Mouse (Mus musculus): ENCODE measurements around the gene Tspear.
A peak's percentile ranks its signal among the peaks of the same experiment; 100 is the strongest.

The Tspear gene

DNA sequence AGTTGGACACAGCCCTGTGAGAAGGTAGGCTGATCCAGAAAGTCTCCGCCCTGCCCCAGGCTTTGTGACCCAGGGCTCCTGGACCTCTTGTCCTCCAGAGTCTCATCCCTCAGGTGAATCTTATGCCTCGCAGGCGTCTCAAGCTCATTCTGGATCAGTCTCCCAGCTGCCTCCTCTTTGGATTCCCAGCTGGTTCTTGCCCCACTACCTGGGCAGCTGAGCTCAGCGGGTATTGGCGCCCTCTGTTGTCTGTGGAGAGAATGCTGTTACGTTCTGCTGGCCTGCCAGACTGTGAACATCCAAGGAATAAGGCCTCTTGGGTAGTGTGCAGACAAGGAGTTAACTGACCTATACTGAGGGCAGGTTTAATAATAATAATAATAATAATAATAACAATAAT is 192.6 kb downstream of the Tspear start:
- peak; percentile 40 for DNase-seq (ENCODE audit: low spot score)

DNA sequence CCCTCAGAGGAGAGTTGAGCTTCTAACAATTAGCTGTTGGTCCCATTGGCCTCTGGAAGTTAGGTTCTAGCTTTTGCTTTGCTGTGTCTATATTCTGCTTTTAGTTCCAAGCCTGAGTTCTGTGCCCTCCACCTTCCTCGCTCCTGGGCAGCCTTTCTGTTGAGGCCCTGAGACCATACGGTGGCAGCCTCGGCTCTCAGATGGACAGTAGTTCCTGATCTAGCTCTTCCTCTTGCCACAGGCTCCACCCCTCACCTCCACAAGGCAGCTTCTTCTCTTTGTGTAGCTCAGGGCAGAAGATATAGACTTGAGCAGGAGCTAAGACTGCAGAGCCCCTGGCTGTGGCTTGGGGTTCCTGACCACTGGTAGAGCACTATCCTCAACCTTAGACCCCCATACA is 193.9 kb downstream of the Tspear start:
- no peak for DNase-seq (ENCODE audit: low spot score)

GRCm38 (mm10) chr10:77882553-77882952 is 196.2 kb downstream of the Tspear start:
- DNase-seq (ENCODE audit: low spot score), result no peak

DNA sequence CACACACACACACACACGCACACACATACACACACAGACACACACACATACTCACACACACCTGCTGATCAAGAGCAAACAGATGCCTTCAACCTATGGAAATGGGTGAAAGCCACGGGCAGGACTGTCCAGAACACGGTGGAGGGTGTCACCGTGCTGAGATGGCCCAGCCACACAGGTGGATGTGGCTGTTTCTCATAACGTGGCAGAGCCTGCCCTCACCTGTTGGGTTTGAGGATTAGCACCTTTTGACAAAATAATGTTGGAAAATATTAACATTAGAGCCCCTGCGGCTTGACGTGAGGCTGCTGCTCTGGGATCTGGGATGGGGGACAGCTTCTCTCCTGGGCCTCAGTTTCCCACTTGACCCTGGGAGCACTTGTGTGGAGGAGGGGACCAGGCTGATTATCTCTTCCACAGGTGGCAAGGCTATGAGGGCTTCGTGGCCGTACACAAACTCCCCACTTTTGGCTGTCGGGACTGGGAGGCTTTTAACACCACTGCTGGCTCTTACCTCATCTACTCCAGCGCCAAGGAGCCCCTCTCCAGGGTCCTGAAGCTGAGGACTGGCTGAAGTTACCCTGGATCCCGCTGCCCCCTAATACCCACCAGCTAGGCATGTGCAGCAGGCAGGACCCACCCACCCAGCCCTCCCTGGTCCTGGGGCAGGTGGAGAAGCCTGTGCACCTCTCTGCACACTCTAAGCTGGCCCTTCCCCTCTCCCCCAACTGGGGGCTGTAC is 199.8 kb downstream of the Tspear start:
- no peak for DNase-seq (ENCODE audit: low spot score)

DNA sequence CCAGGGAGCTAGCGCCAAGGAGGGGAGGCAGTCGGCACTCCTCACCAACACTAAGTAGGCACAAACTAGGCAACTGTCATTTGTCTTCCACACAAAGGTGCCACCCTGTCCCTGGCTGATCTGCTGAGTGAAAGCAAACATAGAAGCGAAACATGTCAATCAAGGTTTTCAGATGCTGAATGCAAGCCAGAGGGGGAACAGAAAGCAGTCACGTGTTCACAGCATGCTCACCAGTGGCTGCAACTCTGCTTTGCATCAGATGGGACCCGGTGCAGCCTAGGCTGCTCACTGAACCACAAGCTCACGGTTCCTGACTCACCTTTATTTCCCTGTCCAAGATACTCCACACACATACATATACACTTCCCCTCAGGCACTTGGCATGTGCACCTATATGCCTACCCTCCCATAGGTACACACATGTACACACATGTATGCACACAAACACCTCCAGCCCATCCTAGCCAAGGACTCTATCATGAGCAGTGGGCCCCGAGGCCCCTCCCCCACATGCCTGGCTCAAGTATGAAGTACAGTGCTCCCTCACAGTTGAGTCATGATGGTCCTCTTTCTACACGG is 204.7 kb downstream of the Tspear start:
- DNase-seq (ENCODE audit: low spot score), result no peak

- peak; percentile 3 for DNase-seq (ENCODE audit: low spot score)
Observed at GRCm38 (mm10) chr10:77895562-77895961, 209.2 kb downstream of the Tspear start.

DNA sequence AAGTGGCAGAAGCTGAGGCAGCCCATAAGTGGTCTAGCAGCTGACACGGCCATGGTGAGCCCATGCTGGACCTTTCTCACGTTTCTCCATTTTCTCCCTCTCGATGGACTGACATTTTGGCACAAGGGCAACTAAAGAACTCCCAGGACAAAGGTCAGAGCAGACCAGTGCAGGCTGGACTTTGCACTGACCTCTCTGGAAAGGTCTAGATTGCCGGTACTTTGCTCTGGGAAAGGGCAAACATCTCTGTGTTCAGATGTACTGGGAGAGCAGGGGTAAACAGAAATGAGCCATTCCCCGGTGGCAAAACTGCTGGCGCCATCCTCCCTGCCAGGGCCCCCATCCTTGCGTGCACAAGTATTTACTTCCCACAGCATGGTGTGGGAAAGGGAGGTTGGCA is 213.8 kb downstream of the Tspear start:
- no peak for DNase-seq (ENCODE audit: low spot score)

DNA sequence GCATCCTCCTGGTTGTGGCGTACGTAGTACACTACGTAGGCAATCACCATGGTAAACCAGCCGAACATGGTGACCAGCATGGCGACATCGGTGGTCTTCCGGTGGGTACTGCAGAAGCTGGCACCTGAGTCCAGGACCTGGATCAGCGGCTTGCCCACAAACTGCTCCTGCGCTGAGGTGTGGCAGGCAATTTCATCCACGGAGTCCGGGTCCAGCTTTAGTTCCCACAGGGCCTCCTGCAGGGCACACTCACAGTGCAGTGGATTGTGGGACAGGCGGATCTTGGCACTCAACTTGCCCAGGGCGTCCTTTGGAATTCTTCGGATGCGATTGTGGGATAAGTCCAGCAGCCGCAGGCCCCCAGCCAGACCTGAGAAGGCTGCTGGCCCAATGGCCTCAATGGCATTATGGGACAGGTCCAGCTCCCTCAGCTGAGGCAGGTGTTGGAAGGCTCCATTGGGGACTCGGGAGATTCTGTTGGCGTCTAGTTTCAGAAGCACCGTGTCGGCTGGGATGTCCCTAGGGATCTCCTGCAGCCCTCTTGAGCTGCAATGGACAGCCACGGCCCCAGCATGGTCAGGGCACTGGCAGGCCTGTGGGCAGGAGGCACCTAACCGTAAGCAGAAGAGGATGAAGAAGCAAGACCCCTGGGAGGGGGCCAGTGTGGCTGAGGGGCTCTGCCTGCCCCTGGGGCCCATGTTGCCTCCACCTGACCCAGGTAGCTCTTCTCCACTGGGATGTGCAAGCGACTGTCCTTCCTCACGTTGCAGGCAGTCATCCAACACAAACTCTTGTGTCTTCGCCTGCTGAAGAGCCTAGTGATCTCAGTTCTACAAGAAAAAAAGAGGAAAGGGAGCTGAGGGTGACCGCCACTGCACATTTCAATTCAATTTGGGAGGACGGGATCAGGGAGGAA is 214.8 kb downstream of the Tspear start:
- DNase-seq (ENCODE audit: low spot score), result no peak

GRCm38 (mm10) chr10:77901871-77902210 is 215.5 kb downstream of the Tspear start:
- DNase-seq (ENCODE audit: low spot score), result no peak

- peak; percentile 76 for DNase-seq (ENCODE audit: low spot score)
Observed at GRCm38 (mm10) chr10:77902211-77902893, 216.0 kb downstream of the Tspear start, which contains the start of gene Lrrc3. TSS of gene Lrrc3 (minus strand) at chr10:77902536.

- DNase-seq (ENCODE audit: low spot score), result peak; percentile 86
Observed at GRCm38 (mm10) chr10:77902894-77903715, 216.7 kb downstream of the Tspear start.

GRCm38 (mm10) chr10:77912605-77913004 is 226.2 kb downstream of the Tspear start:
- DNase-seq (ENCODE audit: low spot score), result no peak

DNA sequence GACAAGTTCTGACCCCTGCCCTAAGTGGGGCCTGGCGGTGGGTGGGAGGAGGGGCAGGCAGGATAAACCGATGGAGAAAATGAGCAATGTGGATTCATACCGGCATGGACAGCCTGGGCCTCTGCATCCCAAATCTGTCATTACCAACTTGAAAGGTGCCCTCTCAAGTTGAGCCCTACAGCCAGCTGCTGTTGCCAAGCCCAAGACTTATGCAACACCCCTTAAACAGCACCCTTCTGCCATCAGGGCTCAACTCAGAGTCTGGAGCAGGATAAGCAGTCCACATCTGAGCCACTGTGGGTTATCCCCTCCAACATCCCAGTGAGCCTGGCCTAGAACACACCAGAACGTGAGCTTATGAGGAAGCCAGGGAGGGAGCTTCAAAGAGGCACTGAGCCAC is 226.9 kb downstream of the Tspear start:
- DNase-seq (ENCODE audit: low spot score), result no peak

- DNase-seq (ENCODE audit: low spot score), result peak; percentile 76
Observed at GRCm38 (mm10) chr10:77916636-77917335, 230.4 kb downstream of the Tspear start.

- no peak for DNase-seq (ENCODE audit: low spot score)
Observed at GRCm38 (mm10) chr10:77921009-77921408, 234.6 kb downstream of the Tspear start.

DNA sequence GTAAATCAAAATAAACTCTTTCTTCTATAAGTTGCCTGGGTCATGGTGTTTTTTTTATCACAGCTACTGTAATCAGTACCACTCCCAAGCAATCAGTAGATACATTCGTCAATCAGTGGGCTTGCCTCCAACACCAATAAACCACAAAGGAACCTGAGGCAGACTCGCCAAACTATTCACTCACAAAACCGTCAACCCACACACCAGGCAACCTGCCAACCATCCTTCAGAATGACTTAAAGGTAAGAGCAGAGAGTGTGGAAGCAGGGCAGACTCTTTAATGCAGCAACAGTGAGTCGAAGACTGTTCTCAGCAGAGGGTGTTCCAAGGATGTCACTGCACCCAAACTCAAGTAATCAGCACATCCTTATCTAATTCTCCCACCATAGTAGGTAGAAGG is 236.3 kb downstream of the Tspear start:
- DNase-seq (ENCODE audit: low spot score), result no peak

GRCm38 (mm10) chr10:77926140-77926539 is 239.8 kb downstream of the Tspear start:
- DNase-seq (ENCODE audit: low spot score), result peak; percentile 70

GRCm38 (mm10) chr10:77927375-77927774 is 241.0 kb downstream of the Tspear start:
- DNase-seq (ENCODE audit: low spot score), result no peak

Data from retina, embryonic 14.5 days (tissue).